Mouse (Mus musculus): Measurements from ENCODE around the gene Itga9. TPM values are rescaled to one million over a fixed set of nuclear protein-coding genes. Genes with fewer than 3 reads are reported as not detected.

Gene Itga9
- polyA plus RNA-seq, 1 experiment, result not detected

- Histone ChIP-seq H3K27me3 (ENCODE audit: control insufficient read depth, insufficient read depth, insufficient read length) (peaks cover 8% of the 10 kb centered on the region), H3K79me3 (ENCODE audit: low read depth) (no peaks in the 10 kb centered on the region), H3ac (ENCODE audit: control insufficient read depth, insufficient read length, low read depth) (no peak overlapping the region), H3K79me2 (ENCODE audit: control insufficient read depth, insufficient read depth) (no peaks in the 10 kb centered on the region), H3K4me3 (ENCODE audit: insufficient read depth, poor library complexity, severe bottlenecking) (no peak overlapping the region), H3K36me3 (ENCODE audit: control insufficient read depth, insufficient read depth) (no peaks in the 10 kb centered on the region)
- no peak for TF ChIP-seq USF1 (IDR thresholded peaks at IDR 0.05; ENCODE audit: low read depth)
- no peak for TF ChIP-seq FOSL1 (IDR thresholded peaks at IDR 0.05; ENCODE audit: insufficient read depth, low read length, poor library complexity, severe bottlenecking)
- no peak for TF ChIP-seq MYOG (IDR thresholded peaks at IDR 0.05; ENCODE audit: control insufficient read depth, extremely low read depth, insufficient read length)
- no peak for TF ChIP-seq MYOD1 (IDR thresholded peaks at IDR 0.05; ENCODE audit: control insufficient read depth, insufficient read length, low read depth)
- no peak for TF ChIP-seq CTCF (IDR thresholded peaks at IDR 0.05; ENCODE audit: control insufficient read depth, insufficient read depth, insufficient read length)
- TF ChIP-seq MAX (IDR thresholded peaks at IDR 0.05), result no peak
- no peak for TF ChIP-seq CEBPB (IDR thresholded peaks at IDR 0.05; ENCODE audit: low read depth)
Measured at GRCm38 (mm10) chr9:118890149-118890548, 283.7 kb downstream of the Itga9 start.

GRCm38 (mm10) chr9:118890645-118891044 is 284.2 kb downstream of the Itga9 start:
- H3K79me3 ChIP-seq (ENCODE audit: low read depth), result no peaks in the 10 kb centered on the region
- H3ac ChIP-seq (ENCODE audit: control insufficient read depth, insufficient read length, low read depth), result no peak overlapping the region
- H3K27me3 ChIP-seq (ENCODE audit: control insufficient read depth, insufficient read depth, insufficient read length), result peaks cover 8% of the 10 kb centered on the region
- TF ChIP-seq MYOG (IDR thresholded peaks at IDR 0.05; ENCODE audit: control insufficient read depth, extremely low read depth, insufficient read length) (no peak), USF1 (IDR thresholded peaks at IDR 0.05; ENCODE audit: low read depth) (no peak), CTCF (IDR thresholded peaks at IDR 0.05; ENCODE audit: control insufficient read depth, insufficient read depth, insufficient read length) (no peak), CEBPB (IDR thresholded peaks at IDR 0.05; ENCODE audit: low read depth) (no peak), MAX (IDR thresholded peaks at IDR 0.05) (no peak), MYOD1 (IDR thresholded peaks at IDR 0.05; ENCODE audit: control insufficient read depth, insufficient read length, low read depth) (no peak), FOSL1 (IDR thresholded peaks at IDR 0.05; ENCODE audit: insufficient read depth, low read length, poor library complexity, severe bottlenecking) (no peak)
- no peaks in the 10 kb centered on the region for H3K79me2 ChIP-seq (ENCODE audit: control insufficient read depth, insufficient read depth)
- H3K4me3 ChIP-seq (ENCODE audit: insufficient read depth, poor library complexity, severe bottlenecking), result no peak overlapping the region
- H3K36me3 ChIP-seq (ENCODE audit: control insufficient read depth, insufficient read depth), result no peaks in the 10 kb centered on the region

GRCm38 (mm10) chr9:118891068-118891467 is 284.6 kb downstream of the Itga9 start:
- H3K36me3 ChIP-seq (ENCODE audit: control insufficient read depth, insufficient read depth), result no peaks in the 10 kb centered on the region
- H3K79me2 ChIP-seq (ENCODE audit: control insufficient read depth, insufficient read depth), result no peaks in the 10 kb centered on the region
- no peak overlapping the region for H3ac ChIP-seq (ENCODE audit: control insufficient read depth, insufficient read length, low read depth)
- H3K79me3 ChIP-seq (ENCODE audit: low read depth), result no peaks in the 10 kb centered on the region
- TF ChIP-seq MYOG (IDR thresholded peaks at IDR 0.05; ENCODE audit: control insufficient read depth, extremely low read depth, insufficient read length) (no peak), CEBPB (IDR thresholded peaks at IDR 0.05; ENCODE audit: low read depth) (no peak), MAX (IDR thresholded peaks at IDR 0.05) (no peak), CTCF (IDR thresholded peaks at IDR 0.05; ENCODE audit: control insufficient read depth, insufficient read depth, insufficient read length) (no peak), USF1 (IDR thresholded peaks at IDR 0.05; ENCODE audit: low read depth) (no peak), MYOD1 (IDR thresholded peaks at IDR 0.05; ENCODE audit: control insufficient read depth, insufficient read length, low read depth) (no peak), FOSL1 (IDR thresholded peaks at IDR 0.05; ENCODE audit: insufficient read depth, low read length, poor library complexity, severe bottlenecking) (no peak)
- H3K4me3 ChIP-seq (ENCODE audit: insufficient read depth, poor library complexity, severe bottlenecking), result no peak overlapping the region
- peaks cover 8% of the 10 kb centered on the region for H3K27me3 ChIP-seq (ENCODE audit: control insufficient read depth, insufficient read depth, insufficient read length)

GRCm38 (mm10) chr9:118891593-118891992 is 285.1 kb downstream of the Itga9 start:
- Histone ChIP-seq H3ac (ENCODE audit: control insufficient read depth, insufficient read length, low read depth) (no peak overlapping the region), H3K79me3 (ENCODE audit: low read depth) (no peaks in the 10 kb centered on the region), H3K4me3 (ENCODE audit: insufficient read depth, poor library complexity, severe bottlenecking) (no peak overlapping the region), H3K79me2 (ENCODE audit: control insufficient read depth, insufficient read depth) (no peaks in the 10 kb centered on the region), H3K27me3 (ENCODE audit: control insufficient read depth, insufficient read depth, insufficient read length) (peaks cover 8% of the 10 kb centered on the region), H3K36me3 (ENCODE audit: control insufficient read depth, insufficient read depth) (no peaks in the 10 kb centered on the region)
- TF ChIP-seq CTCF (IDR thresholded peaks at IDR 0.05; ENCODE audit: control insufficient read depth, insufficient read depth, insufficient read length) (no peak), MAX (IDR thresholded peaks at IDR 0.05) (no peak), CEBPB (IDR thresholded peaks at IDR 0.05; ENCODE audit: low read depth) (no peak), FOSL1 (IDR thresholded peaks at IDR 0.05; ENCODE audit: insufficient read depth, low read length, poor library complexity, severe bottlenecking) (no peak), MYOG (IDR thresholded peaks at IDR 0.05; ENCODE audit: control insufficient read depth, extremely low read depth, insufficient read length) (no peak), MYOD1 (IDR thresholded peaks at IDR 0.05; ENCODE audit: control insufficient read depth, insufficient read length, low read depth) (no peak), USF1 (IDR thresholded peaks at IDR 0.05; ENCODE audit: low read depth) (no peak)

- Histone ChIP-seq H3K79me2 (ENCODE audit: control insufficient read depth, insufficient read depth) (no peaks in the 10 kb centered on the region), H3K79me3 (ENCODE audit: low read depth) (no peaks in the 10 kb centered on the region), H3K27me3 (ENCODE audit: control insufficient read depth, insufficient read depth, insufficient read length) (peaks cover 17% of the 10 kb centered on the region), H3K36me3 (ENCODE audit: control insufficient read depth, insufficient read depth) (no peaks in the 10 kb centered on the region), H3K4me3 (ENCODE audit: insufficient read depth, poor library complexity, severe bottlenecking) (no peak overlapping the region), H3ac (ENCODE audit: control insufficient read depth, insufficient read length, low read depth) (no peak overlapping the region)
- TF ChIP-seq USF1 (IDR thresholded peaks at IDR 0.05; ENCODE audit: low read depth) (no peak), MAX (IDR thresholded peaks at IDR 0.05) (no peak), CEBPB (IDR thresholded peaks at IDR 0.05; ENCODE audit: low read depth) (no peak), MYOD1 (IDR thresholded peaks at IDR 0.05; ENCODE audit: control insufficient read depth, insufficient read length, low read depth) (no peak), CTCF (IDR thresholded peaks at IDR 0.05; ENCODE audit: control insufficient read depth, insufficient read depth, insufficient read length) (no peak), MYOG (IDR thresholded peaks at IDR 0.05; ENCODE audit: control insufficient read depth, extremely low read depth, insufficient read length) (no peak), FOSL1 (IDR thresholded peaks at IDR 0.05; ENCODE audit: insufficient read depth, low read length, poor library complexity, severe bottlenecking) (no peak)
Measured at GRCm38 (mm10) chr9:118895101-118895500, 288.6 kb downstream of the Itga9 start.

- Histone ChIP-seq H3K27me3 (ENCODE audit: control insufficient read depth, insufficient read depth, insufficient read length) (peaks cover 39% of the 10 kb centered on the region), H3K79me2 (ENCODE audit: control insufficient read depth, insufficient read depth) (no peaks in the 10 kb centered on the region), H3K36me3 (ENCODE audit: control insufficient read depth, insufficient read depth) (no peaks in the 10 kb centered on the region), H3K79me3 (ENCODE audit: low read depth) (no peaks in the 10 kb centered on the region), H3K4me3 (ENCODE audit: insufficient read depth, poor library complexity, severe bottlenecking) (no peak overlapping the region), H3ac (ENCODE audit: control insufficient read depth, insufficient read length, low read depth) (no peak overlapping the region)
- TF ChIP-seq MYOD1 (IDR thresholded peaks at IDR 0.05; ENCODE audit: control insufficient read depth, insufficient read length, low read depth), result no peak
Measured at GRCm38 (mm10) chr9:118900677-118901076, 294.2 kb downstream of the Itga9 start.
